Mouse (Mus musculus): ENCODE data around the gene Rin2.

DNA sequence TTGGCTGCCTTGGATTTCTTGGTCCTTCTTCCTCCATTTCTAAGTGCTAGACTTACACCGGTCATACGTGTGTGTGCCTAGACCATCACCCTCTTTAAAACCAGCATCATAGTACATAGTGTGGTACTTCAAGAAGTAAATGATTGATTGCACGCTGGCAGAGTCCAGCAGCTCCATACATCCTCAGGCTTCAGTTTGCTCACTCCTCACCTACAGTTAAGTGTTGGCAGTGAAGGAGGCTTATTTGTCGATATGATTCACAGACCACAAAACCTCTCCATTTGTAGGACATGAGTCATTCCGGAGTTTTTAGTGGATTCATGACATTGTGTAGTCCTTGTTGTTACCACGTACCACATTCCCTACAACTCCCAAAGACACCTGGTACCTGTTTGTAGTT is 168.3 kb downstream of the Rin2 start:
- TF ChIP-seq EP300 (IDR thresholded peaks at IDR 0.05; ENCODE audit: low read depth) (no peak), CTCF (IDR thresholded peaks at IDR 0.05; ENCODE audit: low read depth) (no peak)
